Mouse (Mus musculus): ENCODE measurements around the gene Patj. TPM values are rescaled to one million over a fixed set of nuclear protein-coding genes. Genes with fewer than 3 reads are reported as not detected.
A peak's percentile ranks its signal among the peaks of the same experiment; 100 is the strongest.

The Patj gene
- polyA plus RNA-seq, 1 experiment from 2014 or later: 12.3 TPM

DNA sequence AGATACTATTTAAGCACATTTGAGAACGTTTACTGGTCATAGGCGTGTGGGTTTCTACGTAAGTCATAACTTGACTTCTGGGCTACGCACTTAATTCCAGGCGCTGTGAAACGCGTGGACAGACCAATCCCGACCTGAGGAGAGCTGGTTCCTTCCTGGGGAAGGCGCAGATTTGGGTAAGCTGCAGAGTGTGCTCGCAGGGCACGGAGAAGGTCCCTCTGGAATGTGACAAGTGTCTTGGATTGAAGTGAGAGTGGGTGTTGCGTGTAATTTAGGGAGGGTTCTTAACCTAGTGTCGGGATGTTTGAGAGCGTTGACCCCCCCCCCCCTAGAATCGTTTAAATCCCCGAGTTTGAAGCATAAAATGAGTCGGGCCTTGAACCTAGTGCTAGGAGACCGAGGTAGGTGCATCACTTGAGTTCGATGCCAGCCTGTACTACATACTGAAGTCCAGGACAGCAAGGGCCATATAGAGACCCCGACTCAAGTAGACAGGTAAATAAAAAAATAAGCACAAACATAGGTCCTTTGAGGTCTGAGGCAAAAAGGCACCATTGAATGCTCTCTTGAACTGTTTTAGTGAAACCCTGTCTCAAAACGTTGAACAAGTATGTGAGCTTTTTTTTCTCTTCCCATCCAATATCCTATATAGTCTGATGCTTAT lies 331.8 kb downstream of the Patj start:
- Histone ChIP-seq H3K4me1 (replicated peaks; ENCODE audit: control insufficient read depth, insufficient read depth, low read length) (peaks cover 3% of the 10 kb centered on the region; the same call in 1 of the 2 replicates), H3K36me3 (ENCODE audit: control insufficient read depth, insufficient read depth, low read length) (no peaks in the 10 kb centered on the region), H3K27ac (ENCODE audit: low read depth, low read length) (no peak overlapping the region), H3K9me3 (ENCODE audit: control insufficient read depth, low read length) (no peaks in the 10 kb centered on the region), H3K4me3 (ENCODE audit: low read depth, low read length) (peak overlapping the region; percentile 22), H3K4me2 (ENCODE audit: low read depth, low read length, severe bottlenecking) (peak overlapping the region; percentile 61), H3K27me3 (ENCODE audit: control insufficient read depth, insufficient read depth, low read length) (peaks cover 28% of the 10 kb centered on the region), H3K9ac (ENCODE audit: low read length) (0 out of 2 replicates have a peak overlapping the region, but pooled peaks have one; percentile 13)
- WGBS: 4% methylated on average over 21 of the region's 21 CpGs
- no peak for DNase-seq (ENCODE audit: low spot score)
- ATAC-seq (replicated peaks; ENCODE audit: low FRiP score): no peak

DNA sequence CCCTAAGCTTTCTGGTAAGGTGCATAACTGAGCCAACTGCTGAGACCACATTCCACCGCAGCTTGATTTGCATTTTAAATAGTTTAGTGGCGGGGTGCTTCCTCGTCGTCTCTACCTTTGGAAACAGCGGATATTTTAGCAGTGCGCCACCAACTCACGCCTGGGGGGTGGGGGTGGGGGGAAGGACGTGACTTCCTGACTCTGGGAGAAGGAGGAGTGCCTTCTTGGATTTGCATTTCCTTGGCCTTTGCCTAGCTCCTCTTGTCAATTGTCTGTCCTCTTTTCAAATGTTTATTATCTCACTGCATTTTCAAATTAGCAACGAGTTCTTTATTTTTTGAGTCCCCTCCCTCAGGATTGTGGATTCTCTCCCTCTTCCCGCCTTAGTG lies 332.4 kb downstream of the Patj start:
- Histone ChIP-seq H3K27ac (ENCODE audit: low read depth, low read length) (no peak overlapping the region), H3K9me3 (ENCODE audit: control insufficient read depth, low read length) (no peaks in the 10 kb centered on the region), H3K4me3 (ENCODE audit: low read depth, low read length) (no peak overlapping the region), H3K36me3 (ENCODE audit: control insufficient read depth, insufficient read depth, low read length) (no peaks in the 10 kb centered on the region), H3K4me1 (replicated peaks; ENCODE audit: control insufficient read depth, insufficient read depth, low read length) (peaks cover 3% of the 10 kb centered on the region; the same call in 1 of the 2 replicates), H3K4me2 (ENCODE audit: low read depth, low read length, severe bottlenecking) (peak overlapping the region; percentile 20; the same call in 1 of the 2 replicates), H3K27me3 (ENCODE audit: control insufficient read depth, insufficient read depth, low read length) (peaks cover 28% of the 10 kb centered on the region), H3K9ac (ENCODE audit: low read length) (no peak overlapping the region)
- no peak for DNase-seq (ENCODE audit: low spot score)
- ATAC-seq (replicated peaks; ENCODE audit: low FRiP score): no peak
- WGBS: 1% methylated on average over 10 of the region's 10 CpGs

DNA sequence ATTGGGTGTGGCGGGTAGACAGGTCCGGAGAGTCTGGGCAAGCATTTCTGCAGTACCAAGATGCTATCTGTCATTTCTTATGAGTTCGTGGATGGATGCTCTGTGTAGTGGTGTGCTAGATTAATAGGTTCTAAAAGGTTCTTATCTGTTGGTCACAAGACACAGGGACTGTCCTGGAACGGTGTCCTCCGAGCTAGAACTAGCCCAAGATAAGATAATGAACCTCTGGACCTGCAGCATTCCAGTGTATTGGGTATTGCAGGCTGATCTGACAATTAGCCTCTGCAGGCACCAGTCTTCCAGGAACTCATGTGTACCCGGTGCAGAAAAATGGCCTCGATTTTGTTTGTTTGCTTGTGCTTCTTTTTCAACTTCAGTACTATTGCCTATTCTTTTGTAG lies 333.1 kb downstream of the Patj start:
- no peak for DNase-seq (ENCODE audit: low spot score)
- H3K27me3 ChIP-seq (ENCODE audit: control insufficient read depth, insufficient read depth, low read length): peaks cover 28% of the 10 kb centered on the region
- 64% methylated on average over 7 of the region's 7 CpGs for WGBS

DNA sequence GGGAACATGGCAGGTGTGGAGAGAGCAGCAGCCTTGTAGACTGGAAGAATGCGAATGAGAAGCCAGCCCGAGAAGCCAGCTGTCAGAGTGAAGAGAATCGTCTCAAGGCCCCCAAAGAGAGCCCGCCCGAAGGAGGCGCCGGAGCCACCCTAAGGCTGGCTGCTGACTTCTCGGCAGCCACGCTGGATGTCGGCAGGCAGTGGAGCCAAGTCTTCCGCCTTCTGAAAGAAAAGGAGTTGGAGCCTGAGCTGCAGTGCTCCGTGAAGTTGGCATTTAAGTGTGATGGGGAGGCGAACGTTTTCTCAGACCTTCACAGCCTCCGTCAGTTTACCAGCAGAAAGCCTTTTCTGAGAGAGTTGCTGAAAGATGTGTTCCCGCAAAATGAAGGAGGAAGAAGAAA lies 338.1 kb downstream of the Patj start:
- DNase-seq (ENCODE audit: low spot score) (no peak), ATAC-seq (replicated peaks; ENCODE audit: low FRiP score) (no peak)
- Histone ChIP-seq H3K27ac (ENCODE audit: low read depth, low read length) (no peak overlapping the region), H3K36me3 (ENCODE audit: control insufficient read depth, insufficient read depth, low read length) (no peaks in the 10 kb centered on the region), H3K4me1 (replicated peaks; ENCODE audit: control insufficient read depth, insufficient read depth, low read length) (no peaks in the 10 kb centered on the region), H3K4me2 (ENCODE audit: low read depth, low read length, severe bottlenecking) (no peak overlapping the region), H3K9ac (ENCODE audit: low read length) (no peak overlapping the region), H3K27me3 (ENCODE audit: control insufficient read depth, insufficient read depth, low read length) (peaks cover 2% of the 10 kb centered on the region; the same call in 1 of the 2 replicates), H3K4me3 (ENCODE audit: low read depth, low read length) (no peak overlapping the region), H3K9me3 (ENCODE audit: control insufficient read depth, low read length) (no peaks in the 10 kb centered on the region)
- WGBS: 91% methylated on average over 16 of the region's 16 CpGs

More for the DNA sequence above, 333.1 kb downstream of the Patj start:
- H3K4me3 ChIP-seq (ENCODE audit: low read depth, low read length): no peak overlapping the region
- H3K4me2 ChIP-seq (ENCODE audit: low read depth, low read length, severe bottlenecking): no peak overlapping the region
- H3K9ac ChIP-seq (ENCODE audit: low read length): no peak overlapping the region
- H3K9me3 ChIP-seq (ENCODE audit: control insufficient read depth, low read length): no peaks in the 10 kb centered on the region
- ATAC-seq (replicated peaks; ENCODE audit: low FRiP score): no peak
- H3K36me3 ChIP-seq (ENCODE audit: control insufficient read depth, insufficient read depth, low read length): no peaks in the 10 kb centered on the region
- peaks cover 3% of the 10 kb centered on the region; the same call in 1 of the 2 replicates for H3K4me1 ChIP-seq (replicated peaks; ENCODE audit: control insufficient read depth, insufficient read depth, low read length)
- H3K27ac ChIP-seq (ENCODE audit: low read depth, low read length): no peak overlapping the region

DNA sequence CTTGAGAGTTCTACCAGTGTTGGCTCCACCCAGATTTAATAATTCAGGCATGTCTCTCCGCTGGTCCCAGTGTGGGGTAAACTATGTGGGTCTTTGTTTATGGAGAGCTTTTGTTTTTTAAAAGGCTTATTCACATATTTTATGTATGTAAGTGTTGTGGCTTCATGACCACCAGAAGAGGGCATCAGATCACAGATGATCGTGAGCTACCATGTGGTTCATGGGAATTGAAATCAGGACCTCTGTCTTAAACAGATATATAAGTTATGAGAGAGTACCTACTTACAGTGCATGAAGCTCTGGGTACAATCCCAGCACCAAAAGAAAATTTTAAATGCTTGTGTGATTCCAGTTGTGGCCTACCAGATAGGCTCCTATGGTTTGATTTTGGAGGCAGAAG lies 344.2 kb downstream of the Patj start:
- H3K4me1 ChIP-seq (replicated peaks; ENCODE audit: control insufficient read depth, insufficient read depth, low read length): no peaks in the 10 kb centered on the region
- no peak overlapping the region for H3K27ac ChIP-seq (ENCODE audit: low read depth, low read length)
- no peaks in the 10 kb centered on the region for H3K27me3 ChIP-seq (ENCODE audit: control insufficient read depth, insufficient read depth, low read length)
- no peak overlapping the region for H3K4me2 ChIP-seq (ENCODE audit: low read depth, low read length, severe bottlenecking)
- ATAC-seq (replicated peaks; ENCODE audit: low FRiP score) (no peak), DNase-seq (ENCODE audit: low spot score) (no peak)
- no peak overlapping the region for H3K9ac ChIP-seq (ENCODE audit: low read length)
- 50% methylated on average over 2 of the region's 2 CpGs for WGBS
- H3K36me3 ChIP-seq (ENCODE audit: control insufficient read depth, insufficient read depth, low read length): no peaks in the 10 kb centered on the region
- H3K9me3 ChIP-seq (ENCODE audit: control insufficient read depth, low read length): no peaks in the 10 kb centered on the region
- no peak overlapping the region for H3K4me3 ChIP-seq (ENCODE audit: low read depth, low read length)

DNA sequence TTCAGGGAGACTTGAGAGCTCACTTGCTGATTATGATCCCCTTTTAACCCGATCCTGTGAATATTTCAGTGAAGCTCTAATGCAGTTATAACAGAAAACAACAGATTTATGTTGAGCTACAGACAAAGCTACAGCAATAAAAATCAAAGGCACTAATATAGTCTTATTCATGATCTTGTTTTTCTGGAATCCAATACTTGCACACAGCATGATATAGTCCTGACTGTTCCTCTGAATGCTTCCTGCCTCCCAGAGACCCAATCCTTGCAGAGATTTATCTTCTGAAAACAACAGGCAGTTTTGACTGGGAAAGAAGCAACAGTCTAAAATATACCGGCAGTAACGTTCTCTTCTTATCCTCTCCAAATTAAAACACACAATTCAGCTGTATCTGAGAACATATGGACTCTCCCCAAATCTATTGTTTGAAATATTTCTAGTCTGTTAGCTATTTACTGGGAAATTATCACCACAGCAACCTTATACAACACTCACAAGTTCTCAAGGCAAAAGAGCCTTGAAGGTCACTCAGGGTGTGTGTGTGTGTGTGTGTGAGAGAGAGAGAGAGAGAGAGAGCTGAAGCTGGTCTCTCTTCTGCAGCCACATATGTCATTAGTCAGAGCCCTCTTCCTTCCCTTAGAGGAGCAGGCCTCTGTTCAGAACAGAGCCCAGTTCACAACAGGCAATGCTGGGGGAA lies 347.8 kb downstream of the Patj start:
- no peaks in the 10 kb centered on the region for H3K9me3 ChIP-seq (ENCODE audit: control insufficient read depth, low read length)
- no peaks in the 10 kb centered on the region for H3K36me3 ChIP-seq (ENCODE audit: control insufficient read depth, insufficient read depth, low read length)
- no peak overlapping the region for H3K4me2 ChIP-seq (ENCODE audit: low read depth, low read length, severe bottlenecking)
- DNase-seq (ENCODE audit: low spot score): no peak
- H3K9ac ChIP-seq (ENCODE audit: low read length): no peak overlapping the region
- ATAC-seq (replicated peaks; ENCODE audit: low FRiP score): no peak
- H3K27me3 ChIP-seq (ENCODE audit: control insufficient read depth, insufficient read depth, low read length): no peaks in the 10 kb centered on the region
- H3K4me3 ChIP-seq (ENCODE audit: low read depth, low read length): no peak overlapping the region
- H3K4me1 ChIP-seq (replicated peaks; ENCODE audit: control insufficient read depth, insufficient read depth, low read length): no peaks in the 10 kb centered on the region
- H3K27ac ChIP-seq (ENCODE audit: low read depth, low read length): no peak overlapping the region
- WGBS: 73% methylated on average over 3 of the region's 3 CpGs

DNA sequence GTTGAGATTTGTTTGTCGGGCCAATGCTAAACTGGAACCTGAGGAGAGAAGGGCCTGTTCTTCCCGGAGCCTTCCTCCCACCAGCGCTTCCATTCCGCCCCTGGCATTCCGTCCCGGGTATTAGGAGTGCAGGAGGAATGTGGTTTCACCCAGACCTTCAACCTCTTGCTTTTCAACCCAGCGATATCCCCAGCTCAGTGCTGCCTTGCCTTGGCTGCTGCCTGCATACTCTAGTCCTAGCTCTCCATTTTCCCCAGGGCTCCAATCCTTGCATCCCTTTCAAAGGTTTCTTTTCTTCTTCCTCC lies 348.3 kb downstream of the Patj start:
- H3K4me1 ChIP-seq (replicated peaks; ENCODE audit: control insufficient read depth, insufficient read depth, low read length): no peaks in the 10 kb centered on the region
- H3K27ac ChIP-seq (ENCODE audit: low read depth, low read length): no peak overlapping the region
- no peaks in the 10 kb centered on the region for H3K9me3 ChIP-seq (ENCODE audit: control insufficient read depth, low read length)
- ATAC-seq (replicated peaks; ENCODE audit: low FRiP score): no peak
- no peak overlapping the region for H3K9ac ChIP-seq (ENCODE audit: low read length)
- H3K36me3 ChIP-seq (ENCODE audit: control insufficient read depth, insufficient read depth, low read length): no peaks in the 10 kb centered on the region
- no peaks in the 10 kb centered on the region for H3K27me3 ChIP-seq (ENCODE audit: control insufficient read depth, insufficient read depth, low read length)
- WGBS: 38% methylated on average over 7 of the region's 7 CpGs
- no peak overlapping the region for H3K4me3 ChIP-seq (ENCODE audit: low read depth, low read length)
- no peak for DNase-seq (ENCODE audit: low spot score)
- no peak overlapping the region for H3K4me2 ChIP-seq (ENCODE audit: low read depth, low read length, severe bottlenecking)

DNA sequence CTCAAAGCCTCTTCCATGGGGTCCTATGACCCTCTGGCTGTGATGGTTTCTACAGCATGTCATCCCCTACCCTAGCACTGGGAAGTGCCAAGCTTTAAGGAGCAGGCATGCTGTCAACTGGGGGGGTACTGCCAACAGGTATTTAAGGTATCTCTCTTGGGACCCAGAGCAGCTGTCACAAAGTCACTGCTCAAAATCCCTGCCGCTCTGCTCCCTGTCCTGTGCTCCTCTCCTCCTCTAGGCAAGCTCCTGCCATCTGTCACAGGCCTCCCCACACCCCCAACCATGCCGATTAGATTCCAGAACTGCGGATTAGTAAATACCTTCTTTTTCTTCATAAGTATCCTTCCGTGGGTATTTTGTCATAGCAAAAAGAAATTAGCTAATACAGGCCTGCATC lies 358.9 kb downstream of the Patj start:
- 81% methylated on average over 4 of the region's 4 CpGs for WGBS
- Histone ChIP-seq H3K27me3 (ENCODE audit: control insufficient read depth, insufficient read depth, low read length) (no peaks in the 10 kb centered on the region), H3K4me1 (replicated peaks; ENCODE audit: control insufficient read depth, insufficient read depth, low read length) (peaks cover 6% of the 10 kb centered on the region; the same call in 1 of the 2 replicates), H3K4me3 (ENCODE audit: low read depth, low read length) (no peak overlapping the region), H3K9me3 (ENCODE audit: control insufficient read depth, low read length) (no peaks in the 10 kb centered on the region), H3K36me3 (ENCODE audit: control insufficient read depth, insufficient read depth, low read length) (no peaks in the 10 kb centered on the region), H3K27ac (ENCODE audit: low read depth, low read length) (no peak overlapping the region), H3K4me2 (ENCODE audit: low read depth, low read length, severe bottlenecking) (no peak overlapping the region), H3K9ac (ENCODE audit: low read length) (no peak overlapping the region)
- DNase-seq (ENCODE audit: low spot score) (no peak), ATAC-seq (replicated peaks; ENCODE audit: low FRiP score) (no peak)

DNA sequence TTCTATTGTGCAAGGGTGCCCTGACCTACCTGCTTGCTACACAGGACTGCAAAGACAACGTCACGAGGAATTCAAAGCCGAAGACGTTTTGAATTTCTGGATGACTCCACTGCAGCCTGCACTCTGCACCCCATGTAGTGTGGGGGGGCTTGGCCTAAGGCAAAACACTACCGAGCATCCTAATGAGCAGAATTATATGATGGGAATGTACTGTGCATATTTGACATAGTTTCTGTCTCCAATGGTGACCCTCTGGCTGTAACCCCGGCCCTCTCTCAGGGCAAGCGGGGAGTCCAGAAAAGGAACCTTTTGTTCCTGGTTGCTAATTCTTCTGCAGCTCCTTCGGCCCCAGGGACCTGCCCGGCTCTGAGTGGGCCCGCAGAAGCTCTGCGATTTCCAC lies 360.6 kb downstream of the Patj start:
- H3K4me2 ChIP-seq (ENCODE audit: low read depth, low read length, severe bottlenecking): no peak overlapping the region
- H3K9ac ChIP-seq (ENCODE audit: low read length): no peak overlapping the region
- 28% methylated on average over 11 of the region's 11 CpGs for WGBS
- no peak overlapping the region for H3K4me3 ChIP-seq (ENCODE audit: low read depth, low read length)
- DNase-seq (ENCODE audit: low spot score) (peak; percentile 55), ATAC-seq (replicated peaks; ENCODE audit: low FRiP score) (no peak; the same call in 1 of the 2 replicates)
- H3K36me3 ChIP-seq (ENCODE audit: control insufficient read depth, insufficient read depth, low read length): no peaks in the 10 kb centered on the region
- H3K4me1 ChIP-seq (replicated peaks; ENCODE audit: control insufficient read depth, insufficient read depth, low read length): peaks cover 6% of the 10 kb centered on the region; the same call in 1 of the 2 replicates
- no peaks in the 10 kb centered on the region for H3K9me3 ChIP-seq (ENCODE audit: control insufficient read depth, low read length)
- H3K27ac ChIP-seq (ENCODE audit: low read depth, low read length): 0 out of 2 replicates have a peak overlapping the region, but pooled peaks have one; percentile 18
- H3K27me3 ChIP-seq (ENCODE audit: control insufficient read depth, insufficient read depth, low read length): no peaks in the 10 kb centered on the region
